Mouse (Mus musculus): Measurements from ENCODE around the gene Gtf3c4. TPM values are rescaled to one million over a fixed set of nuclear protein-coding genes. Genes with fewer than 3 reads are reported as not detected.

Gtf3c4 gene
- polyA plus RNA-seq, 1 experiment from 2014 or later, result 27.1 TPM

- DNase-seq (ENCODE audit: low spot score), result no peak
- peak overlapping the region; percentile 87 for H3K4me3 ChIP-seq
- H3K9me3 ChIP-seq (replicated peaks), result no peaks in the 10 kb centered on the region
- peaks cover 28% of the 10 kb centered on the region for H3K4me1 ChIP-seq
- peaks cover 40% of the 10 kb centered on the region for H3K36me3 ChIP-seq
- WGBS, result 84% methylated on average over 3 of the region's 3 CpGs
- H3K27me3 ChIP-seq (ENCODE audit: low read depth, poor library complexity, severe bottlenecking), result no peaks in the 10 kb centered on the region
- no peak overlapping the region for H3K27ac ChIP-seq
These were observed 1.9 kb upstream of the Gtf3c4 start for GRCm38 (mm10) chr2:28842042-28842441.

DNA sequence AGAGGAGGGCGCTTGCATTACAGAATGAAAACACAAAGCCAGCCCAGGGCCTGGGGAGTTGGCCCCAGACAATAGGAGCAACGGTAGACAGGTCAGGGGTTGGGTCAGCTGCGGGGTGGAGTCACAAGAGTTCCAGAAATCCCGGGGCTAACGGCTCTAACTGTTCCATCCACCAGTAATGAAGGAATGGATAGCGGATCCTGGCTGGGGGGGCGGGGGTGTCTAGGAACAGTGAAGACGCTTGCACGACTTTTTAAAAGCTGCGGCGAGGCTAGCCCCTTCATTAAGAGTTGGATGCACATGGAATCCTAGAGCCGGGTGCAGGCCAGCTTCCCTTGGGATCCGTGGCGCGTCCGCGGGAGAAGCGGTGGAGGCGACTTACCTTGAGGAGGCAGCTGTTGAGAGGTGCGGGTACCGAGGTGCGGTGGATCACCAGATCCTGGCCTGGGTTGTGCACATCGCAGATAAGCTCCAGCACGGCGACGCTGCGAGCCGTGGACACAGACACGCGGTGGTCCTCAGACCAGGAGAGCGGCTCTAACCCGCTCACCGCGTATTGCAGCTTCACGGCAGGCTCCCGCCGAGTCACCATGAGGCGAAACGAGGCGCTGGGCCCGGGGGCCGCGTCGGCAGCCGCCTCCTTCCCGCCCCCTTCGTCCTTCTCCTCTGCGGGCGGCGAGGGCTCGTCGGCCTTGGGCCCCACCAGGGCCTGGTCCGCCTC lies 499 bp downstream of the Gtf3c4 start:
- peak overlapping the region; percentile 87 for H3K4me3 ChIP-seq
- peak overlapping the region; percentile 95 for H3K27ac ChIP-seq
- under 1% methylated on average over 53 of the region's 53 CpGs for WGBS
- H3K9me3 ChIP-seq (replicated peaks), result no peaks in the 10 kb centered on the region
- no peak for DNase-seq (ENCODE audit: low spot score)
- H3K36me3 ChIP-seq, result peaks cover 35% of the 10 kb centered on the region
- peaks cover 28% of the 10 kb centered on the region for H3K4me1 ChIP-seq
- no peaks in the 10 kb centered on the region for H3K27me3 ChIP-seq (ENCODE audit: low read depth, poor library complexity, severe bottlenecking)

- Histone ChIP-seq H3K9me3 (replicated peaks) (no peaks in the 10 kb centered on the region), H3K27ac (no peak overlapping the region), H3K27me3 (ENCODE audit: low read depth, poor library complexity, severe bottlenecking) (no peaks in the 10 kb centered on the region), H3K36me3 (peaks cover 59% of the 10 kb centered on the region), H3K4me1 (peaks cover 18% of the 10 kb centered on the region), H3K4me3 (no peak overlapping the region)
- DNase-seq (ENCODE audit: low spot score), result no peak
- WGBS, result 91% methylated on average over 3 of the region's 3 CpGs
These were observed 3.8 kb downstream of the Gtf3c4 start for GRCm38 (mm10) chr2:28836181-28836940.

- DNase-seq (ENCODE audit: low spot score), result no peak
These were observed 10.9 kb downstream of the Gtf3c4 start for GRCm38 (mm10) chr2:28829265-28829664.

GRCm38 (mm10) chr2:28818866-28819265 lies 21.3 kb downstream of the Gtf3c4 start:
- 86% methylated on average over 4 of the region's 4 CpGs for WGBS

More at GRCm38 (mm10) chr2:28829265-28829664, 10.9 kb downstream of the Gtf3c4 start:
- 51% methylated on average over 4 of the region's 4 CpGs for WGBS
- Histone ChIP-seq H3K4me3 (no peak overlapping the region), H3K4me1 (no peaks in the 10 kb centered on the region), H3K9me3 (replicated peaks) (no peaks in the 10 kb centered on the region), H3K27ac (no peak overlapping the region), H3K27me3 (ENCODE audit: low read depth, poor library complexity, severe bottlenecking) (no peaks in the 10 kb centered on the region), H3K36me3 (peaks cover 100% of the 10 kb centered on the region)

DNA sequence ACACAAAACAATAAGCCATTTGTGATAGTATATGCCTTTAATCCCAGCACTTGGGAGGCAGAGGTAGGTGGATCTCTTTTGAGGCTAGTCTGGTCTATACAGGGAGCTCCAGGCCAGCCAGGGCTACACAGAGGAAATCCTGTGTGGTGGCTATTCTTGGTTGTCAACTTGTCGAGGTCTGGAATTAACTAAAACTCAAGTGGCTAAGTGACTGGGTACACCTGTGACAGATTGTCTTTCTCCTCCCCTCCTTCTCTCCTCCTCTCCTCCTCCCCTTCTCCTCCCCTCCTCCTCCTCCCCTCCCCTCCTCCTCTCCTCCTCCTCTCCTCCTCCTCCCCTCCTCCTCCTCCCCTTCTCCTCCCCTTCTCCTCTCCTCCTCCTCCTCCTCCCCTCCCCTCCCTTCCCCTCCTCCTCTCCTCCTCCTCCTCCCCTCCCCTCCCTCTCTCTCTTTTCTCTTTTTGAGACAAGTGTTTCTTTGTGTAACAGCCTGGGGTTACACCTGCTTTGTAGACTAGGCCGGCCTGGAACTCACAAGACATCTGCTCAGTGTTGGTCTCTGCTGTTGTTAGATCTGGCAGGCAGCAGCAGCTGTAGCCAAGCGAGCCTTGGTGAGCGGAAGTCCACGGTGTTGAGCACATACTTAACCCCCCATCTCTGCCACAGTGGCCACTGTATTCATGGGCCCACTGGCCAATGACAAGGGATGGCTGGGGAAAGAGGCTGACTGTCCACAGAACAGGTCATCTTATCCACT lies 29.7 kb downstream of the Gtf3c4 start:
- WGBS, result 78% methylated on average over 5 of the region's 5 CpGs
- no peaks in the 10 kb centered on the region for H3K9me3 ChIP-seq (replicated peaks)
- H3K27ac ChIP-seq, result no peak overlapping the region
- peaks cover 7% of the 10 kb centered on the region; the same call in 1 of the 2 replicates for H3K4me1 ChIP-seq
- H3K27me3 ChIP-seq (ENCODE audit: low read depth, poor library complexity, severe bottlenecking), result peaks cover 11% of the 10 kb centered on the region; the same call in 1 of the 2 replicates
- H3K36me3 ChIP-seq, result no peaks in the 10 kb centered on the region
- no peak for DNase-seq (ENCODE audit: low spot score)
- no peak overlapping the region for H3K4me3 ChIP-seq

More at GRCm38 (mm10) chr2:28818866-28819265, 21.3 kb downstream of the Gtf3c4 start:
- no peaks in the 10 kb centered on the region for H3K4me1 ChIP-seq
- H3K9me3 ChIP-seq (replicated peaks), result no peaks in the 10 kb centered on the region
- no peak overlapping the region for H3K4me3 ChIP-seq
- H3K27me3 ChIP-seq (ENCODE audit: low read depth, poor library complexity, severe bottlenecking), result no peaks in the 10 kb centered on the region
- H3K36me3 ChIP-seq, result peaks cover 24% of the 10 kb centered on the region
- H3K27ac ChIP-seq, result no peak overlapping the region
- DNase-seq (ENCODE audit: low spot score), result no peak

- H3K27ac ChIP-seq, result no peak overlapping the region
- 83% methylated on average over 6 of the region's 6 CpGs for WGBS
These were observed 31.3 kb downstream of the Gtf3c4 start for GRCm38 (mm10) chr2:28808841-28809240.

DNA sequence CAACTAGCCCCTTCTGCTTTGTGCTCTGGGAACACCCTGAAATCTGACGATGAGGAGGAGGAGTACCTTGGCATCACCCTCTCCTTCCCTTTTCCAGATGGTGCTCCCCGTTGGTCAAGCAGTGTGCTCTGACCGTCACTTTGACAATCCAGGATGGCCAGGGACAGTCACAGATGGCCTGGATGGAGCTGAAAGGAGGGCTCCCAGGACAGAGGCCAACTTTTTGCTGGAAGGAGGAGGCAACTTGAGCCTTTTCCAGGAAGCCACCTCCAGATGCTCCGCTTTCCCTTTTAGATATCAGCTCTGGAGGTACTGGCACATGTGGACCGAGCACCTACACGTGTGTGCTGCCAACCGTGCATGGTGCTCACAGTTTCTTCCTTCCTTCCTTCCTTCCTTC lies 36.8 kb downstream of the Gtf3c4 start:
- Histone ChIP-seq H3K27ac (no peak overlapping the region), H3K36me3 (no peaks in the 10 kb centered on the region), H3K9me3 (replicated peaks) (no peaks in the 10 kb centered on the region), H3K4me1 (peaks cover 22% of the 10 kb centered on the region), H3K4me3 (no peak overlapping the region), H3K27me3 (ENCODE audit: low read depth, poor library complexity, severe bottlenecking) (peaks cover 51% of the 10 kb centered on the region)
- DNase-seq (ENCODE audit: low spot score), result no peak
- 91% methylated on average over 7 of the region's 7 CpGs for WGBS

More at GRCm38 (mm10) chr2:28808841-28809240, 31.3 kb downstream of the Gtf3c4 start:
- no peak overlapping the region for H3K4me3 ChIP-seq
- H3K9me3 ChIP-seq (replicated peaks), result no peaks in the 10 kb centered on the region
- peaks cover 11% of the 10 kb centered on the region; the same call in 1 of the 2 replicates for H3K27me3 ChIP-seq (ENCODE audit: low read depth, poor library complexity, severe bottlenecking)
- H3K36me3 ChIP-seq, result no peaks in the 10 kb centered on the region
- H3K4me1 ChIP-seq, result peaks cover 7% of the 10 kb centered on the region; the same call in 1 of the 2 replicates
- DNase-seq (ENCODE audit: low spot score), result no peak

GRCm38 (mm10) chr2:28799575-28799974 lies 40.6 kb downstream of the Gtf3c4 start:
- WGBS, result 46% methylated on average over 2 of the region's 2 CpGs
- H3K4me1 ChIP-seq, result peaks cover 48% of the 10 kb centered on the region
- H3K4me3 ChIP-seq, result no peak overlapping the region
- peak; percentile 56 for DNase-seq (ENCODE audit: low spot score)
- no peaks in the 10 kb centered on the region for H3K9me3 ChIP-seq (replicated peaks)
- H3K27me3 ChIP-seq (ENCODE audit: low read depth, poor library complexity, severe bottlenecking), result peaks cover 62% of the 10 kb centered on the region
- no peak overlapping the region for H3K27ac ChIP-seq
- no peaks in the 10 kb centered on the region for H3K36me3 ChIP-seq

- no peak for DNase-seq (ENCODE audit: low spot score)
- peaks cover 49% of the 10 kb centered on the region for H3K4me1 ChIP-seq
- peaks cover 60% of the 10 kb centered on the region for H3K27me3 ChIP-seq (ENCODE audit: low read depth, poor library complexity, severe bottlenecking)
- H3K27ac ChIP-seq, result no peak overlapping the region
- 48% methylated on average over 3 of the region's 3 CpGs for WGBS
- no peaks in the 10 kb centered on the region for H3K9me3 ChIP-seq (replicated peaks)
- no peak overlapping the region for H3K4me3 ChIP-seq
- no peaks in the 10 kb centered on the region for H3K36me3 ChIP-seq
These were observed 41.8 kb downstream of the Gtf3c4 start for GRCm38 (mm10) chr2:28798390-28798789.

DNA sequence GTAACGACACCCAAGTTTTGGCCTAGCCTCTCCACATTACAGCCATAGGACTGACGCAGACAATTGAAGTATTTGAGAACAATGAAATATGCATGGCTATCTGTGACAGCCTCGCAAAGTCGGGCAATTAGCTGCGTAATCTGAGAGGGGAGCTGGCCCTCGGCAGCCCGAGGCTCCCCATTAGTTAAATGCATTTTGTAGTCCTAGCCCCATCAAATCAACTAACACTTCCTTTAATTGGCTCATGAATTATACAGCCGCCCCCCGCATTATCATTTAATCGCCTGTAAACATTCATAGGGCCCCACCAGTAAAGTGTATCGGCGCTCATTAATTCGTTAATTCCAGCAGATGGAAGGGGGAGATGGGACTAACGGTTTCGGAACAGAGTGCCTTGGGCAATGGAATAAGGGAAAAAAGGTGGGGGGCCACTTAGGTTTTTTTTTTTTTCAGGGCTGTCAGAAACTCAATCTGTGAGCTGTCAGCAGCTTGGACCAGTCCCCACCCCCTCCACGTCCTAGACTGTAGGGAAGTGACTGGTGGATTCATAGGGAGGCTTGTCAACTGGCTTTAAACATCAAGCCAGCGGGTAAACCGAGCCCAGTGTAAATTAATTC lies 42.6 kb downstream of the Gtf3c4 start:
- Histone ChIP-seq H3K4me1 (peaks cover 57% of the 10 kb centered on the region), H3K27ac (no peak overlapping the region), H3K9me3 (replicated peaks) (no peaks in the 10 kb centered on the region), H3K4me3 (no peak overlapping the region), H3K27me3 (ENCODE audit: low read depth, poor library complexity, severe bottlenecking) (peaks cover 52% of the 10 kb centered on the region), H3K36me3 (no peaks in the 10 kb centered on the region)
- peak; percentile 52 for DNase-seq (ENCODE audit: low spot score)
- WGBS, result 24% methylated on average over 18 of the region's 18 CpGs

DNA sequence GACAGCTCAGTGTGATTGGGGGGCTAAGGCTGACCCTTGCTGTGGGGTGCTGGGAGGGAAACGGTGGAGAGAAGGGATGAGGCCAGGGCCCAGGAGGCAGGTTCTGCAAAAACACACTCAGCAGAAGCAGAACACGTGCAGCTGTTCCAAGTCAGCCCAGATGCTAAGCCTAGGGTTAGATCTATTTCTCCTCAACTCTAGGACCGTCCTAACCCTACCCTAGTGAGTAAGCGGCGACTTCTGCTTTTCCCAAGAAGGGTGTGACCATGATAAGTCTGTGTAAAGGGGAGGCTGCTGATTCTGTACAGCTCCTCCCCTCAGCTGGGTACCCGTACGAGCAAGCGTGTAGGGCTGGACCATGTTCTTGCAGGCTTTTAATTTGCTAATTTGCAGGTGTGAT lies 43.9 kb downstream of the Gtf3c4 start:
- H3K4me1 ChIP-seq, result peaks cover 68% of the 10 kb centered on the region
- 78% methylated on average over 8 of the region's 8 CpGs for WGBS
- no peak overlapping the region for H3K4me3 ChIP-seq
- no peaks in the 10 kb centered on the region for H3K9me3 ChIP-seq (replicated peaks)
- no peak for DNase-seq (ENCODE audit: low spot score)
- peaks cover 39% of the 10 kb centered on the region for H3K27me3 ChIP-seq (ENCODE audit: low read depth, poor library complexity, severe bottlenecking)
- no peak overlapping the region for H3K27ac ChIP-seq
- no peaks in the 10 kb centered on the region for H3K36me3 ChIP-seq
